Mouse (Mus musculus) ES-Bruce4 (cell line): ENCODE measurements around the gene Tfap2a. TPM values are rescaled to one million over a fixed set of nuclear protein-coding genes. Genes with fewer than 3 reads are reported as not detected.

Experiments used
- H3K27ac ChIP-seq: 2 replicates; pipeline ENCODE4 v1.5.1; 2012; ENCODE audit warnings: low read length, inconsistent platforms; ENCODE audit not compliant: insufficient read depth
- H3K27me3 ChIP-seq: 2 replicates; pipeline ENCODE4 v1.6.1; 2012; ENCODE audit warnings: mild to moderate bottlenecking, low read length, inconsistent platforms; ENCODE audit not compliant: control insufficient read depth, poor library complexity, insufficient read depth, severe bottlenecking
- H3K36me3 ChIP-seq: 2 replicates; pipeline ENCODE4 v1.6.1; 2012; ENCODE audit warnings: inconsistent platforms, mild to moderate bottlenecking, low read length, moderate library complexity; ENCODE audit not compliant: control insufficient read depth, poor library complexity, insufficient read depth, severe bottlenecking
- H3K4me1 ChIP-seq: one replicate; pipeline ENCODE4 v1.8.1; 2011; ENCODE audit warnings: low read length; ENCODE audit not compliant: control insufficient read depth, insufficient read depth
- H3K4me3 ChIP-seq: 2 replicates; pipeline ENCODE4 v1.5.1; 2011; ENCODE audit warnings: low read depth, mild to moderate bottlenecking, low read length
- H3K9ac ChIP-seq: 2 replicates; pipeline ENCODE4 v1.6.1; 2012; ENCODE audit warnings: low read depth, mild to moderate bottlenecking, inconsistent platforms; ENCODE audit not compliant: poor library complexity, severe bottlenecking
- H3K9me3 ChIP-seq: replicated peaks from 2 replicates; pipeline ENCODE4 v1.6.1; 2012; ENCODE audit warnings: mild to moderate bottlenecking, low read length, inconsistent platforms; ENCODE audit not compliant: control insufficient read depth, poor library complexity, insufficient read depth, severe bottlenecking
- CTCF ChIP-seq: IDR thresholded peaks from one replicate; pipeline ENCODE4 v1.8.1; 2011; ENCODE audit warnings: low read depth, low read length
- EP300 ChIP-seq: IDR thresholded peaks from 2 replicates; pipeline ENCODE4 v1.6.1; 2011; ENCODE audit warnings: low read depth, low read length; ENCODE audit not compliant: insufficient read depth
- POLR2A ChIP-seq: IDR thresholded peaks from one replicate; pipeline ENCODE4 v1.8.1; 2011; ENCODE audit warnings: low read length; ENCODE audit not compliant: insufficient read depth
- polyA plus RNA-seq: library from polyadenylated mRNA; stranded (reverse); fragments of >200 nt; gene quantifications from 2 replicates; pipeline ENCODE4 v1.2.4, GENCODE M21; 2011; ENCODE audit warnings: low read depth; ENCODE audit not compliant: missing spikeins, insufficient read depth, insufficient read length

Gene Tfap2a
- polyA plus RNA-seq, 1 experiment: 1.5 TPM

- no peaks in the 10 kb centered on the region for H3K36me3 ChIP-seq
- H3K9me3 ChIP-seq: no peaks in the 10 kb centered on the region
- no peak for TF ChIP-seq CTCF
- no peak for TF ChIP-seq POLR2A
- no peak for TF ChIP-seq EP300
- H3K4me1 ChIP-seq: no peaks in the 10 kb centered on the region
- peaks cover 40% of the 10 kb centered on the region for H3K27me3 ChIP-seq
- H3K9ac ChIP-seq: no peak overlapping the region
- no peak overlapping the region for H3K4me3 ChIP-seq
- H3K27ac ChIP-seq: no peak overlapping the region
Measured at GRCm38 (mm10) chr13:40702361-40703122, 35.6 kb downstream of the Tfap2a start.

- Histone ChIP-seq H3K9ac (no peak overlapping the region), H3K4me3 (no peak overlapping the region), H3K9me3 (no peaks in the 10 kb centered on the region), H3K27me3 (peaks cover 36% of the 10 kb centered on the region), H3K36me3 (no peaks in the 10 kb centered on the region), H3K27ac (no peak overlapping the region), H3K4me1 (no peaks in the 10 kb centered on the region)
- TF ChIP-seq POLR2A (no peak), EP300 (no peak), CTCF (no peak)
Measured at GRCm38 (mm10) chr13:40701691-40702090, 36.5 kb downstream of the Tfap2a start.

DNA sequence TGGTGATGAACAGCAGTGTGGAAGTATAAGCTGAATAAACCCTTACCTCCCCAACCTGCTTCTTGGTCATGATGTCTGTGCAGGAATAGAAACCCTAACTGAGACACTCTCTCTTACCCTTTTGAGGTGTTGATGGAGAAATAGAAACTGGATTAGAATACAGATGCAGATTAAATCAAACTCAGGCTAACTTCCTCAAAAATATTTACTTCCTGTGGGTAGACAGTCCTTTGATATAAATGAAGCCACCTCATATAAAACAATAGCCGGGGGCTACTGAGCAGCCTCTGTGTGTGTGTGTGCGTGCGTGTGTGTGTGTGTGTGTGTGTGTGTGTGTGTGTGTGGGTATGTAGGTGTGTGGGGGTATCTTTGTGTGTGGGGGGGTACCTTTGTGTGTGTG lies 52.4 kb downstream of the Tfap2a start:
- TF ChIP-seq CTCF (no peak), EP300 (no peak), POLR2A (no peak)
- Histone ChIP-seq H3K27ac (no peak overlapping the region), H3K36me3 (no peaks in the 10 kb centered on the region), H3K4me1 (no peaks in the 10 kb centered on the region), H3K27me3 (no peaks in the 10 kb centered on the region), H3K4me3 (no peak overlapping the region), H3K9ac (no peak overlapping the region), H3K9me3 (no peaks in the 10 kb centered on the region)

GRCm38 (mm10) chr13:40676730-40677129 lies 61.4 kb downstream of the Tfap2a start:
- no peak overlapping the region for H3K4me3 ChIP-seq
- H3K27me3 ChIP-seq: no peaks in the 10 kb centered on the region
- H3K4me1 ChIP-seq: no peaks in the 10 kb centered on the region
- TF ChIP-seq EP300 (no peak), POLR2A (no peak), CTCF (no peak)
- no peak overlapping the region for H3K9ac ChIP-seq
- H3K9me3 ChIP-seq: 0 out of 2 replicates have a peak, but pooled peaks cover 7% of the 10 kb centered on the region
- H3K27ac ChIP-seq: no peak overlapping the region
- no peaks in the 10 kb centered on the region for H3K36me3 ChIP-seq

Other genes with a start within 250 kb of the Tfap2a start
- 55.5 and 57.5 TPM in 2 replicates for gene Gcnt2, start 121.4 kb upstream of the Tfap2a start, polyA plus RNA-seq